Mouse (Mus musculus) lung, embryonic 14.5 days (tissue): ENCODE results near the gene Gm45785. TPM values are rescaled to one million over a fixed set of nuclear protein-coding genes. Genes with fewer than 3 reads are reported as not detected.

Experiments
- ATAC-seq: fragments of 200-750 bp; cut with Nextera tagmentation; 2 replicates; pipeline ENCODE4 v1.8.0; 2017; ENCODE audit warnings: mild to moderate bottlenecking, moderate TSS enrichment, moderate library complexity; ENCODE audit not compliant: insufficient read depth
- DNase-seq: peaks from one replicate; pipeline ENCODE4 v3.0.0-alpha.2; 2015
- H3K27ac ChIP-seq: fragments of 300-500 bp; sonication (generic); 2 replicates; pipeline ENCODE4 v1.5.1; 2014; ENCODE audit warnings: low read depth, mild to moderate bottlenecking, moderate library complexity
- H3K27me3 ChIP-seq: fragments of 300-500 bp; sonication (generic); 2 replicates; pipeline ENCODE4 v1.6.1; 2014; ENCODE audit warnings: low read length, control low read depth; ENCODE audit not compliant: insufficient read depth
- H3K36me3 ChIP-seq: fragments of 300-500 bp; sonication (generic); 2 replicates; pipeline ENCODE4 v1.6.1; 2014; ENCODE audit warnings: control low read depth; ENCODE audit not compliant: insufficient read depth
- H3K4me1 ChIP-seq: fragments of 300-500 bp; sonication (generic); 2 replicates; pipeline ENCODE4 v1.6.1; 2014; ENCODE audit warnings: antibody characterized with exemption, control low read depth; ENCODE audit not compliant: insufficient read depth
- H3K4me2 ChIP-seq: fragments of 300-500 bp; sonication (generic); 2 replicates; pipeline ENCODE4 v1.6.1; 2014; ENCODE audit warnings: mild to moderate bottlenecking
- H3K4me3 ChIP-seq: fragments of 300-500 bp; sonication (generic); 2 replicates; pipeline ENCODE4 v1.5.1; 2014; ENCODE audit warnings: low read depth, low read length
- H3K9ac ChIP-seq: fragments of 300-500 bp; sonication (generic); 2 replicates; pipeline ENCODE4 v1.6.1; 2014
- H3K9me3 ChIP-seq: fragments of 300-500 bp; sonication (generic); 2 replicates; pipeline ENCODE4 v1.6.1; 2016; ENCODE audit warnings: low read depth, low read length, control low read depth
- CTCF ChIP-seq: IDR thresholded peaks from 2 replicates; pipeline ENCODE4 v1.5.1; 2016; ENCODE audit warnings: antibody characterized with exemption, low read depth
- WGBS: fragments of 180-500 bp; shearing (Covaris S2); extraction: QIAGEN DNeasy Blood & Tissue Kit; methylation state at CpG from one replicate; pipeline ENCODE4 v1.1.7; 2014; 5-methylcytosine and 5-hydroxymethylcytosine counted together
- polyA plus RNA-seq: library from polyadenylated mRNA; unstranded; fragments of >200 nt; fragmentation: Nextera tagmentation; extraction: Ambion mirVana; gene quantifications from 2 replicates; pipeline ENCODE4 v1.2.1, GENCODE M21; 2014

Gene Gm45785
- polyA plus RNA-seq, 1 experiment from 2014 or later = not detected

- peak overlapping the region; percentile 87 for H3K4me2 ChIP-seq
- WGBS = 78% methylated on average over 3 of the region's 3 CpGs
- no peak overlapping the region for H3K9ac ChIP-seq
- H3K9me3 ChIP-seq = no peaks in the 10 kb centered on the region
- H3K27me3 ChIP-seq = no peaks in the 10 kb centered on the region
- peaks cover 4% of the 10 kb centered on the region; the same call in 1 of the 2 replicates for H3K4me1 ChIP-seq
- peaks cover 22% of the 10 kb centered on the region; the same call in 1 of the 2 replicates for H3K36me3 ChIP-seq
- H3K27ac ChIP-seq = no peak overlapping the region
- no peak for DNase-seq
- H3K4me3 ChIP-seq = no peak overlapping the region
- no peak for TF ChIP-seq CTCF
- ATAC-seq = no peak
Measured at GRCm38 (mm10) chr7:140880419-140880818, 24.3 kb upstream of the Gm45785 start.

- no peak for DNase-seq
- no peak overlapping the region for H3K4me3 ChIP-seq
- H3K9ac ChIP-seq = no peak overlapping the region
- peaks cover 26% of the 10 kb centered on the region; the same call in 1 of the 2 replicates for H3K36me3 ChIP-seq
- no peak for ATAC-seq
- no peak for TF ChIP-seq CTCF
- peaks cover 4% of the 10 kb centered on the region; the same call in 1 of the 2 replicates for H3K4me1 ChIP-seq
- H3K27ac ChIP-seq = no peak overlapping the region
- 85% methylated on average over 7 of the region's 7 CpGs for WGBS
- no peaks in the 10 kb centered on the region for H3K9me3 ChIP-seq
- H3K27me3 ChIP-seq = no peaks in the 10 kb centered on the region
- no peak overlapping the region for H3K4me2 ChIP-seq
Measured at GRCm38 (mm10) chr7:140879355-140879754, 23.2 kb upstream of the Gm45785 start.

GRCm38 (mm10) chr7:140877364-140877763, 21.2 kb upstream of the Gm45785 start:
- H3K4me2 ChIP-seq = no peak overlapping the region
- H3K27ac ChIP-seq = no peak overlapping the region
- H3K27me3 ChIP-seq = no peaks in the 10 kb centered on the region
- H3K4me1 ChIP-seq = no peaks in the 10 kb centered on the region
- no peak for TF ChIP-seq CTCF
- no peaks in the 10 kb centered on the region for H3K9me3 ChIP-seq
- ATAC-seq (no peak), DNase-seq (no peak)
- H3K9ac ChIP-seq = no peak overlapping the region
- no peak overlapping the region for H3K4me3 ChIP-seq
- H3K36me3 ChIP-seq = peaks cover 23% of the 10 kb centered on the region; the same call in 1 of the 2 replicates
- WGBS = 81% methylated on average over 6 of the region's 6 CpGs

GRCm38 (mm10) chr7:140874224-140874623, 18.1 kb upstream of the Gm45785 start:
- Histone ChIP-seq H3K27ac (no peak overlapping the region), H3K36me3 (peaks cover 23% of the 10 kb centered on the region; the same call in 1 of the 2 replicates), H3K4me3 (no peak overlapping the region), H3K4me2 (no peak overlapping the region), H3K4me1 (no peaks in the 10 kb centered on the region), H3K9ac (no peak overlapping the region), H3K27me3 (no peaks in the 10 kb centered on the region), H3K9me3 (no peaks in the 10 kb centered on the region)
- WGBS = 88% methylated on average over 4 of the region's 4 CpGs
- DNase-seq (no peak), ATAC-seq (no peak)
- TF ChIP-seq CTCF = no peak

GRCm38 (mm10) chr7:140864761-140865160, 8.6 kb upstream of the Gm45785 start:
- no peak for ATAC-seq
- no peaks in the 10 kb centered on the region for H3K4me1 ChIP-seq

GRCm38 (mm10) chr7:140860728-140861127, 4.6 kb upstream of the Gm45785 start:
- no peak for ATAC-seq
- DNase-seq = no peak
- H3K27ac ChIP-seq = no peak overlapping the region
- H3K4me2 ChIP-seq = no peak overlapping the region
- no peaks in the 10 kb centered on the region for H3K9me3 ChIP-seq
- no peaks in the 10 kb centered on the region for H3K27me3 ChIP-seq
- no peak for TF ChIP-seq CTCF
- no peak overlapping the region for H3K9ac ChIP-seq
- WGBS = 83% methylated on average over 5 of the region's 5 CpGs
- no peak overlapping the region for H3K4me3 ChIP-seq
- H3K36me3 ChIP-seq = peaks cover 65% of the 10 kb centered on the region
- H3K4me1 ChIP-seq = peaks cover 5% of the 10 kb centered on the region; the same call in 1 of the 2 replicates

More at GRCm38 (mm10) chr7:140864761-140865160, 8.6 kb upstream of the Gm45785 start:
- Histone ChIP-seq H3K4me2 (no peak overlapping the region), H3K27ac (no peak overlapping the region), H3K4me3 (no peak overlapping the region), H3K27me3 (no peaks in the 10 kb centered on the region), H3K9me3 (no peaks in the 10 kb centered on the region), H3K36me3 (peaks cover 53% of the 10 kb centered on the region), H3K9ac (no peak overlapping the region)
- 86% methylated on average over 12 of the region's 12 CpGs for WGBS
- no peak for DNase-seq
- no peak for TF ChIP-seq CTCF

GRCm38 (mm10) chr7:140859997-140860396, 3.9 kb upstream of the Gm45785 start:
- Histone ChIP-seq H3K4me3 (no peak overlapping the region), H3K4me1 (peaks cover 5% of the 10 kb centered on the region; the same call in 1 of the 2 replicates), H3K27me3 (no peaks in the 10 kb centered on the region), H3K9ac (no peak overlapping the region), H3K4me2 (no peak overlapping the region), H3K27ac (no peak overlapping the region), H3K36me3 (peaks cover 65% of the 10 kb centered on the region), H3K9me3 (no peaks in the 10 kb centered on the region)
- DNase-seq (no peak), ATAC-seq (no peak)
- TF ChIP-seq CTCF = no peak
- 74% methylated on average over 6 of the region's 6 CpGs for WGBS
